Mouse (Mus musculus) olfactory bulb, adult 2 months (tissue): ENCODE measurements at regions not wholly inside any gene's neighbourhood (a gene's known extent, or its start where the extent isn't known, plus 50 kb on each side); places are given as distances from the start of the nearest gene placed in this dataset.

Experiments
- H3K27ac ChIP-seq: fragments of 200-500 bp; 2 replicates; pipeline ENCODE4 v1.5.1; 2012; ENCODE audit warnings: low read depth, low read length; ENCODE audit not compliant: insufficient read depth
- H3K4me1 ChIP-seq: fragments of 200-500 bp; 2 replicates; pipeline ENCODE4 v1.6.1; 2012; ENCODE audit warnings: low read length; ENCODE audit not compliant: control insufficient read depth, insufficient read depth
- H3K4me3 ChIP-seq: fragments of 200-500 bp; 2 replicates; pipeline ENCODE4 v1.5.1; 2012; ENCODE audit warnings: mild to moderate bottlenecking, low read depth, low read length, moderate library complexity; ENCODE audit not compliant: insufficient read depth
- CTCF ChIP-seq: fragments of 200-500 bp; IDR thresholded peaks from 2 replicates; pipeline ENCODE4 v1.5.1; 2012; ENCODE audit warnings: low read depth, mild to moderate bottlenecking, low read length, moderate library complexity; ENCODE audit not compliant: insufficient read depth
- POLR2A ChIP-seq: fragments of 200-500 bp; IDR thresholded peaks from 2 replicates; pipeline ENCODE4 v1.6.1; 2012; ENCODE audit warnings: mild to moderate bottlenecking, low read depth, low read length, moderate library complexity; ENCODE audit not compliant: insufficient read depth
- WGBS: fragments of 180-500 bp; shearing (Covaris S2); methylation state at CpG from one replicate; pipeline ENCODE4 v1.1.7; 2018; 5-methylcytosine and 5-hydroxymethylcytosine counted together

DNA sequence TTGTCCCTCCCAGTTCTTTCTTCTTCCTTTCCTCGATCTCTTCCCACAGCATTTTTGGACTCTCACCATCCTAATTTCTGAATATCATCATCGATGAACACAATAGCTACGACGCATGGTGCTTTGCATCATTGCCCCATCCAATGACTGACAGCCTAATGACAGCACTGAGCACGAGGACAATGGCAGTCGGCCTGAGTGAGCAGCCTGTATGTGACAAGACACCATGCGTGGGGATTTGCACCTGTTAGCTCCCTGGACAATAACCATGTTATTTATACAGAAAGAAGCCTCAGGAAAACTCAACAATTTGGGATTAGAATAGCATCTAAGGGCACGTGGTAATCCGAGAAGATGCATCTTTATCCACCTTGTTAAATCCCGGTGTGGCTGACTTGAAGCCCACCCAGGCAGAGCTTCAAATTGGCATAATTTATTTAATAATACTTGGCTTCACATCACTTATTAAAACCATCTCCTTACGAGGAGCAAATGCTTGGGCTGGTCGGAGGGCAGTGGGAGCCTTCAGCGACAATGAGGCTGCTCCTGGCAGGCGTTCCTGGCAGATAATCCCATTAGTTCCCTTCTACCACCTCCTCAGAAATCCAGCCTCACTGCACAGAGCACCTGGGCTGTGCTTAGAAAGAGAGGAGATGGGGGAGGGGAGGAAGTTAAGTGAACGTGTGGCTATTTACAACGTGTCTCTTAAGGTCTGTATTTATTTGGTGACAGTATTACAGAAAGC lies 85.4 kb downstream of the Cxcl12 start:
- WGBS = 52% methylated on average over 16 of the region's 16 CpGs
- TF ChIP-seq POLR2A (no peak), CTCF (no peak)
- Histone ChIP-seq H3K27ac (no peak overlapping the region), H3K4me3 (no peak overlapping the region), H3K4me1 (no peaks in the 10 kb centered on the region)

DNA sequence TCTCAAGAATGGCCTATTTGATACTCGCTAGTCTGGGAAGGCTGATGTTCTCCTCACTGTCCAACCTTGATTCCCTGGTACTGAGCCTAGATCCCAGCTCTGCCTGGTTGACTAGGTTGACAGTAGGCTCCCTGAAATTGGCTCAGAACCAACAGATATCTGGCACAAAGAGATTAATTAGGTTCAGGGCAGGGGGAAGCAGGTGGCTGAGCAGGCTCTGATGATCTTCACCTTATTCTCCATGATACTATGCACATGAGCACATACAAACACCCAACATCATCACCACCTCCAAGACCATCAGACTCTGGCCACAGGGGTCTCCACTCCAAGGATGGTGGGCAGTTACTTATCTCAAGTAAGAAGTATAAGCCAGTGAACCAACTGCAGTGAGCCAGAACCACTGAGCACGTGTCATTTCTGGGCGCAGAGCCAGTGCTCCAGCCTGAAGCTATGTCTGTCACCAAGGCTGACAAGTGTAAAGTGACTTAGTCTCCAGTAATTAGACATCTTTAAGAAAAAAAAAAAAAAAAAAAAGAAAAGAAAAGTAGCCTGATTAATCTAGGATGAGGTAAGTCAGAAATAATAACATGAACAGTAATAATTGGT lies 86.4 kb downstream of the Cxcl12 start:
- TF ChIP-seq POLR2A = no peak
- Histone ChIP-seq H3K27ac (no peak overlapping the region), H3K4me3 (no peak overlapping the region), H3K4me1 (no peaks in the 10 kb centered on the region)
- WGBS = 71% methylated on average over 3 of the region's 3 CpGs

DNA sequence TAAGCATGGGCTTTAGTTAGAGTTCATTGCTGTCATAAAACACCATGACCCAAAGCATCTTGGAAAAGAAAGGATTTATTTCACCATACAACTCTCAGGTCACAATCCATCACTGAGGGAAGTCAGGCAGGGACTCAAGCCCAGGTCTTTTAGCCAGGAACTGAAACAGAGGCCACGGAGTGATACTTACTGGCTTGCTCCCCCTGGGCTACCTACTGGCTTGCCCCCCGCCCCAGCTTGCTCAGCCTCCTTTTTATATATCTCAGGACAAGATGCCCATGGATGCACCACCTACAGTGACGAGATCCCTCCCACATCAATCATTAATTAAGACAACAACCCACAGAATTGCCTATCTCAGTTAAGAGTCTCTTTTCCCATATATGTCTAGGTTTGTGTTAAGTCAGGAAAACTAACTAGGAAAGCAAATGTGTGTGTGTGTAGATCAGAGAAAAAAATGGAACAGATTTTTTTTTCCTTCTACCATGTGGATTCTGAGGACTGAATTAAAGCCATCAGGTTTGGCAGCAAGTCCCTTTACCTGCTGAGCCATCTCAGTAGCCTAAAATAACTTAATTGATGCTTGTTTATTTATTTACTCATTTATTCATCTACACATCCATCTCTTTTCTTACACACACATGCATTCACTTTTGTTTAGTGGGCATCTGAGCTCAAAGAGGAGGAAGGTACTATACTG lies 87.2 kb downstream of the Cxcl12 start:
- TF ChIP-seq CTCF (no peak), POLR2A (no peak)
- H3K27ac ChIP-seq = no peak overlapping the region
- no peaks in the 10 kb centered on the region for H3K4me1 ChIP-seq
- 85% methylated on average over 3 of the region's 3 CpGs for WGBS
- H3K4me3 ChIP-seq = no peak overlapping the region

DNA sequence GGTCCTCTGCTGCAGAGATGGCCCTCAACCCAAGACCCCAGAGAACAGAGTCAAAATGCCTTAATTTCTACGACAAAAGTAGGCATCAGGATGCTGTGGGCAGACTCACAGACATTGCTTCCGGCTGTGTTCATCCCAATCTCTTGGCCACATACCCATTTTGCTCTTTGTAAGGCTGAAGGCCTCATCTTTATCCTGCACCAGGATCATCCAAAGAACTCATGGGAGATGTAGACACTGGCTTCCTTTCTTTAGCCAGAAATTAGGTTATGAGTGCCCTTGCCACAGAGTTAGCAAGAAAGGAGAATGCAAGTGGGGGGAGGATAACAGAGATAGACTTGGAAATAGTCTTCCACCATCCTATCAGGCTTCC lies 87.8 kb downstream of the Cxcl12 start:
- WGBS = 93% methylated on average over 2 of the region's 2 CpGs
- H3K4me1 ChIP-seq = no peaks in the 10 kb centered on the region

DNA sequence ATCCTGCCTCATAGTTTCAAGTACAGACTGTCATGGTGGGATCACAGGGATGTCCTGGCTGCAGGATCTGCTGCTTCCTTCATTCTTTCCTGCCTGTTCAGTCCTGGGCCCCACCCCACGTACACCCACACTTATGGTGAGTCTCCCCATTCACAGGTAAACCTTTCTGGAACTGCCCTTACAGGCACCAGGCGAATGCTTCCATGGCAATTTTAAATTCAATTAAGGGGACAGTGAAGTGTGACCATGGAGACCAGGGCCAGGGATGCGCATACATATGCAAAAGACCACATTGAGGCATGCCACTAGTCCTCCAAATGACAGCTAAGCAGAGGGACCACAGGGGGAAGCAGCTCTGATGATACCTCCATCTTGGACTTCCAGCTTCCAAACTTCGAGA lies 89.3 kb downstream of the Cxcl12 start:
- 92% methylated on average over 4 of the region's 4 CpGs for WGBS
- no peaks in the 10 kb centered on the region for H3K4me1 ChIP-seq
- no peak overlapping the region for H3K27ac ChIP-seq
- H3K4me3 ChIP-seq = no peak overlapping the region
- TF ChIP-seq POLR2A = no peak
- no peak for TF ChIP-seq CTCF

More for the DNA sequence above, 87.8 kb downstream of the Cxcl12 start:
- Histone ChIP-seq H3K27ac (no peak overlapping the region), H3K4me3 (no peak overlapping the region)
- no peak for TF ChIP-seq POLR2A
- TF ChIP-seq CTCF = no peak

DNA sequence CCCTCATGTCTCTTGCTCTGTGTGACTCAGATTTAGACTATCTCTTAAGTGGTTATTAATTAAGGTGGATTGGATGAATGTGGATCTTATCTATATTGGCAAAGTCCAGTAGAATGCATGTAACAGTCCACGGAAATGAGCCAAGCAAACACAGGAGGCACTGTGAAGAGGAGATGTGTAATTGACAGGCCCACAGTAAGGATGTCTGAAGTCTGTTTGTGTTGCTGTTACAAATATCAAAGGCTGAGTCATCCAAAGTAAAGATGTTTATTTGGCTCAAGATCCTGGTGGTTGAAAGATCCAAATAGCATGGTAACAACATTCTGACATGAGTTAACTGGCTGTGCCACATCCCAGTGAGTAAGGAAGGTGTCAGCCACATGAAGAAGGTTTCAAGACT lies 99.6 kb downstream of the Cxcl12 start:
- Histone ChIP-seq H3K27ac (no peak overlapping the region), H3K4me1 (peaks cover 8% of the 10 kb centered on the region), H3K4me3 (no peak overlapping the region)
- 78% methylated on average over 1 of the region's 1 CpGs for WGBS
- TF ChIP-seq CTCF (no peak), POLR2A (no peak)

DNA sequence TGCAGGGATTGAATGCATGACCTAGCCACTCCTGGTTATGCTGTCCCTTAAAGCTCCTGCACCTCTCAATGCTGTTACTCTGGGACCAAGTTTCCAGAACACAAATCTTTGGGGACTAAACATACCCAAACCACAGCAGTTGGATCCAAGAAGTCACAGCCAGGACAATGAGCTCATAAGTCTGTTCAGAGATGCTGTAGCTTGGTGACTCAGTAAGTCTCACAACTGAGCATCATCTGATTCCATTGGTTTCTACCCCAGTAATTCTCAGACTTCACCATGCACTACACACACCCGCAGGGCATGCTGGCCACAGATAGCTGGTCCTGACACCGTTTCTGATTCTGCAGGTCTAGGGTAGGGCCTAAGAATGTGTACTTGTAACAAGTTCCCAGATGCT lies 100.0 kb downstream of the Cxcl12 start:
- H3K4me1 ChIP-seq = peaks cover 8% of the 10 kb centered on the region
- WGBS = 94% methylated on average over 2 of the region's 2 CpGs

DNA sequence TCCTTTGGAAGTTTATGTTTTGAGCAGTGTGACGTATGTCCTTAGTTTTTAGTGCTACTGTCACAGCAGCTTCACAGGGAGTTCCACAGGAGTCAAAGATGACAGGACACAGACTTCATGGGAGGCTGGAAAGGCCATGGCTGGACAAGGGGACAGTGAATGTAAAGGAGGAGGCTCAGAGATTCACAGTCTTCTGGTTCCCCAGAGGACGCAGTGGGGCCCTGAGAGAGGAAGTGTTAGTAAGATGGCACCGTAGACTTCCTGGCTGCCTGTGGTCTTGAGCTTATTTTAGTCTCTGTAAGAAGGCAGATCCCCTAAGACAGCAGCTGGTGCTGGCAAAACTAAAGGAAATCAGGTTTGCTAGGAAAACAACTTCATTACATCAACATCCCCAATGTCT lies 101.9 kb downstream of the Cxcl12 start:
- TF ChIP-seq CTCF (no peak), POLR2A (no peak)
- Histone ChIP-seq H3K4me1 (peaks cover 8% of the 10 kb centered on the region), H3K27ac (no peak overlapping the region), H3K4me3 (no peak overlapping the region)
- 83% methylated on average over 3 of the region's 3 CpGs for WGBS

More for the DNA sequence above, 100.0 kb downstream of the Cxcl12 start:
- H3K4me3 ChIP-seq = no peak overlapping the region
- TF ChIP-seq POLR2A = no peak
- no peak for TF ChIP-seq CTCF
- H3K27ac ChIP-seq = no peak overlapping the region

DNA sequence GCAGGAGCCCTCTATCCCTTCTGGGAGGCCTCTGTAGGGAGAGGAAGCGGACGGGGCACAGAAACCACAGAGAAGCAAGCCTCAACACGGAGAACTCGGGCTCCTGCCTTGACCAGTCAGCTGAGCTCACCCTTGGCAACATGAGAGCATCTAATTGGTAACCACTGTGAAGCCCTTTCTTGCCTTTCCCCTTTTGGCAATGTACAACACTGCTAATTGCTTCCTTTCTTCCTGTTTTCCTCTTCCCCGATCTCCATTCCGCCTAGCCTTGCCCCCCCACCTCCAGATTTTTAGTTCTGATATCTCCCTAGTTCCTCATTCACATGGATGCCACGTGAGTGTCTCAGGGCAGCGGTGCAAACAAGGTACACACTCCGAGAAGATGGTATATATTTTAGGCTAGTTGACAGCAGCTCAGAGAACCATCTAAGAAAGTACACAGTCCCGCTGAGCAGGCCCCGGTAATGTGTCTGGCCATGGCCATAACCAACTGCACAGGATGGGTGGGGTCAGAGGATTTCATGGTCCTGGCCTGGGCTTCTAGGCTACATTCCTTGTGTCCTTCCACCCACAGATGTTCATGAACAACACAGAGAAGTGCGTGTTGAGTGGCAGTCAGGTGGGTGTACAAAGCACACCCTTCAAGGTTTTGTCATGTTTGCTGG lies 103.4 kb downstream of the Cxcl12 start:
- TF ChIP-seq POLR2A = no peak
- no peak for TF ChIP-seq CTCF
- H3K4me3 ChIP-seq = no peak overlapping the region
- H3K4me1 ChIP-seq = peaks cover 8% of the 10 kb centered on the region
- 54% methylated on average over 12 of the region's 12 CpGs for WGBS
- no peak overlapping the region for H3K27ac ChIP-seq
